Mouse (Mus musculus): ENCODE data around the gene Pdzd11.

The Pdzd11 gene

DNA sequence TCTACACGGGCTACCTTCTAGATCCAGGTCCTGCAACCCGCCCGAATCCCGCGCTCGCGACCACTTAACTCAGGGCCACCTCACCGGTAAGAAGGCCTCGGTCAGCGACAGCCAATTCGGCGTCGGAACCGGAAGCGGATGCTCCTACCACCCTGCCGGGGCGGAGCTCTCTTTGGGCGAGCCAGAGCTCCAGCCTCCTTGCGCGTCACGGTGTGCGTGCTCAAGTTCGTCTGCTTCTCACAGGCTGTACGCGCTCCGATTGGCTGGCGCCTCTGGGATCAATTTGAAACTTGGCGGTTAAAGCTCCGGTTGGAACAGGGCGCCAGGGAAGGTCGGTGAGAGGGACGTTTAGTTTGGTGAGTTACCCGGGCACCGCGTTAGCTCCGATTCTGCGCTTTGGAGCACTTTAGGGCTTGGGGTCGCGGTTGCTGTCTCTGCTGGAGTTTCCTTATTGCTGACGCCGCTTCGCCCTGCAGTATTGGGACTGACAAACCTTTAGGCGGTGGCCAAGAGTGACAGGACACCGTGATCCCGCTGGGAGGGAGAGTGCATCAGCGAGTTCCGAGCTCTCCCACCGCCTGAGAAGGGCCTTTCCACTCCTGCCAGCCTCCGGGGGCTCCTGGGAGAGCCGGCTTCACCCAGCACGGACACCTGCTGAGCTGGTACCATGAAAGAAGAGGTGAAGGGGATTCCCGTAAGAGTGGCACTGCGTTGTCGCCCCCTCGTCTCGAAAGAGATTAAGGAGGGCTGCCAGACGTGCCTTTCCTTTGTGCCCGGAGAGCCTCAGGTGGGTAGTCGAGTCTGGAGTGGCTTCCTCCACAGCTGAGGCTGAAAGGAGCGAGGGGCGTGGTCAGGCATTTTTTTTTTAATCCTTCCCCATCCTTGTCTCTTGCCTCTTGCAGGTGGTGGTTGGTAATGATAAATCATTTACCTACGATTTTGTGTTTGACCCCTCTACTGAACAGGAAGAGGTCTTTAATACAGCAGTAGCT lies at the start of gene Pdzd11:
TSS of gene Pdzd11 (minus strand) at position 767 of the 992 bp plus-strand sequence.
- DNase-seq (ENCODE audit: low spot score in 2 of 2), result peak; percentile 73 to 79

DNA sequence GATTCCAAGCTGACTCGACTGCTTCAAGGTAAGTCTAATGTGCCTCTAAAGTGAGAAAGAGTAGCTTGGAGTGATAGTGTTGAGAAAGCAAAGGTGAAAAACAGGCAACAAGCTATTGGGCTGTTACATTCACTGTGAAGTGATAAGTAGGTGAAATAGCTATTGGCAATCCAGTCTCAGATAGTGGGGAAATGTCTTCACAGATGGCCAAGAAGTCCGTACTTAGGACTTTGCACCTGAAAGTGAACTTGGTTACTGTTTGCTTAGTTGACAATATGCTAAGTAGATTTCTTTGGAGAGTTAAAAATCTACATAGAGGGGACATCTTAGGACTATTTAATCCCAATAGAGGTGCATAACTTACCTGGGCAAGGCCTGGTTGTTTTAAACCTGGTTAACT lies 38.5 kb upstream of the Pdzd11 start:
- no peak for DNase-seq (ENCODE audit: low spot score in 2 of 2)

DNA sequence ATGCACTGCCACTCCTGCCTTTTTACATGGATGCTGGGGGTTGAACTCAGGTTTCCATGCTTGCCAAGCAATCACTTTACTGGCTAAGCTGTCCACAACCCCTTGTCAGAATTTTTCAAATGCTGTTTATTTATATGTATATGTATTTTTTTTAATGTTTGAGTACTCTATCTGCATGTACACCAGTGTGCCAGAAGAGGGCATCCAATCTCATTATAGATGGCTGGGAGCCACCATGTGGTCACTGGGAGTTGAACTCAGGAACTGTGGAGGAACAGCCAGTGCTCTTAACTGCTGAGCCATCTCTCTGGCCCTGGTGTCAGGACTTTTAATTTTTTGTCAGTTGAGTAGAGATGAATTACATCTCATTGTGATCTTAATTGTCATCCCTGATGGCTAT lies 26.5 kb upstream of the Pdzd11 start:
- no peak for DNase-seq (ENCODE audit: low spot score in 2 of 2)

DNA sequence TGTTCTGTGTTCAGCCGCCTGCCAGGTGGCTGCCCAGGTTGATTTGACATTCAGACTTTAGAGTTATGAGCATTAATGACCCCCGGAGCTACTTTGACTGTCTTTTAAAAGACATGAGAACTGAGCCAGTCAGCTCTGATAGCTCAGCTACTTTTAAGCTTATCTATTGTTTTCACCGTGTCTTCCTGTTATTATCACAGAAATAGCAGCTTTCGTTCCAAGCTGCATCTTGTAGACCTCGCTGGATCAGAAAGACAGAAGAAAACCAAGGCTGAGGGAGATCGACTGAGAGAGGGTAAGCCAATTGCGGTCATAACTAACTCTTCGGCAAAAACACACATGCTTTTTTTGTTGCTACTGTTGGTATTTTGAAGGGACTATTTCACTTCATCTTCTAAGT lies 12.1 kb upstream of the Pdzd11 start:
- no peak for DNase-seq (ENCODE audit: low spot score in 2 of 2)

DNA sequence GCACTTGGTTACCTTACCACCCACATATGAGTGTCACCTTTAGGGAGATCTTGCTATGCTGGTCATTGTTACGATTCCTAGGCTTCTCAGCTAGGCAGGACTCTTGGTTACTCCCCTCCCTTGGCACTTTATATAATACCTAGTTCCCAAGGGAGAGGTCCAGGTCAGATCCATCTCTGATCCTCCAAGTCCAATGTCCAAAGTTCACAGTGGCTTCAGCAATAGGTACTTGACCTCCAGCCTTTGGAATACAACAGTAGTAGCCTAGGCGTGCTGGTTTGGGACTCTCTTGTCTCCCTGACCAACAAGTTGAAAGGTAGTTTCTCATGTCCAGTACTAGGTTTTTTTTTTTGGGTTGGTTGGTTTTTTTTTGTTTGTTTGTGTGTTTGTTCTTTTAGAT lies 2.7 kb upstream of the Pdzd11 start:
- no peak for DNase-seq (ENCODE audit: low spot score in 2 of 2)

DNA sequence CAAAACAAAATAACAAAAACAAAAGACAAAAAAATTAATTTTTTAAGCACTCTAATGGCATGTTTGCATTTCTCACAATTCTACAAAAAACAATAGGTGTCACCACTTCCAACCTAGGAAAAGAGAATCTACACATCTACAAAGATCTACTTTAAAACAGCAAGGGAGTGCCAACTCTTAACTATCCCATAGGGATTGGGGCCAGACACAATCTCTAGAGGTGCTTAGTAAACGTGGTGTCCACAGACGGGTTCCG lies 894 bp downstream of the Pdzd11 start, which contains the start of gene Kif4:
TSS of gene Kif4 (plus strand) at position 192 of the 256 bp plus-strand sequence.
- no peak for DNase-seq (ENCODE audit: low spot score in 2 of 2)

DNA sequence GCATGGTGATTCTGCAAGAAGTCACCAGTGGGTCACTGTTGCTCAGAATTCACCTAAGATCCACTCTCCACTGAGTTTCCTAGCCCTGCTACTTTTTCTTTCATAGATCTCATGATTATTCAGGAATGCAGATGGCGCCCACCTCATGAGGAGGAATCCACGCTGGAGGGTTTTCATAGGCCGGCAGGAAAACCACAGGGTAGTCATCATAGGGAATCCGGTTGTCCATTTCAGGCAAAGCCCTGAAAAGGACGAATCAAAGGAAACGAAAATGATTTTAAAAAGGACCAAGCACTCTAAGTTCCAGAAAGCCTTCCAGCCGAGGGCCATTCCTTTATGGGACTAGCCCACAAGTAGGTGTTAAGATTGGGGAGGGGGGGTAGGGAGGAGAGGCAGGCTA lies 1.2 kb downstream of the Pdzd11 start:
- no peak for DNase-seq (ENCODE audit: low spot score in 2 of 2)

DNA sequence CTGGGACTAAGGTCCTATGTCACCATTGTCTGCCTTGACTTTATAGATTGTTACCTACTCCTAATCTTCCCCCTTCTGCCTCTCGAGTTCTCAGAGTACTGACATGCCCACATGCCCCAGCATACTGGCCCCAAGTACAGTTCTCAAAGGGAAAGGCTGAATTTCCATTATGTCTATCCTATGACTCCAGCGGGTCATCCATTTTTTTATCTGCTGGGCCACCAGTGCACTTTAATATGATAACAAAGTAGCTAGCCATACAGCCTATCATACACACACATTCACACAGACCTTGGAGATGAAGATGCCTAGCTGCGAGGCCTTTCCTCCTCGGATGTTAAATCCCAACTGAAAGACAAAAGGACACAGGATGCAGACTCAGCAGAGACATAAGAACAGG lies 2.1 kb downstream of the Pdzd11 start:
- no peak for DNase-seq (ENCODE audit: low spot score in 2 of 2)

DNA sequence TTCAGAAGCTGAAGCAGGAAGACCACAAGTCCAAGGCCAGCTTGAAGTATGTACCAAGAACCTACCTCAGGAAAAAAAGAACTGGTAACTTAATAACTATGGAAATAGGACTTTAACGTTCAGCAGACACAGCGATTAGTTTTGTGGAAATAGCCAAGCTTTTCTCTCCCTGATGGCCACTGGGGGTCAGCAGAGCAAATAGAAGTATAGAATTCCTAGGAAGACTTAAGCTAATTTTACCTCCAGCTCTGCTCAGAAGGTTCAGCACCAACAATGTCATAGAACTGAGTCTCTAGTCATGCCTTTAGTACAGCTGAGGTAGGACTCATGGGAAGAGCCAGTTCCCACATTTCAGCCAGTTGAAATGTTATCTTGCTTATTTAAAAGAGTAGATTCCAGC lies 5.0 kb downstream of the Pdzd11 start:
- no peak for DNase-seq (ENCODE audit: low spot score in 2 of 2)

DNA sequence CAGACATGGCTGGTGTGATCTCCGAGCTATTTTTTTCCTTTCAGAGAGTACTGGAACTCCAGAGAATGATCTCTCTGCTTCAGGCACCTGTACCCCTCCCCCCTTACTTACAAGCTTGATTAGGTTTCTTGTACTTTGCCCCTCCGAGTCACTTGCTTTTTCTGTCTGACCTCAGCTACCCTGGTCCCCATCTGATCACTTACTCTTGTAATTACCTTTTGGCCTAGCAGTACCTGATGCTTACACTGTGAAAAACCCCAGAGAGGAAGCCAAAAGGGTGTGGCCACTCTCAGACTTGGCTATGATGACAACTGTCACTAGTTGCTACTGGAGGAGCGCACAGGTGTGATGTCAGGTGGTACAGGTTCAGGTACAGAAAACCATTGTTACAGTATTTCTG lies 7.9 kb downstream of the Pdzd11 start:
- no peak for DNase-seq (ENCODE audit: low spot score in 2 of 2)

DNA sequence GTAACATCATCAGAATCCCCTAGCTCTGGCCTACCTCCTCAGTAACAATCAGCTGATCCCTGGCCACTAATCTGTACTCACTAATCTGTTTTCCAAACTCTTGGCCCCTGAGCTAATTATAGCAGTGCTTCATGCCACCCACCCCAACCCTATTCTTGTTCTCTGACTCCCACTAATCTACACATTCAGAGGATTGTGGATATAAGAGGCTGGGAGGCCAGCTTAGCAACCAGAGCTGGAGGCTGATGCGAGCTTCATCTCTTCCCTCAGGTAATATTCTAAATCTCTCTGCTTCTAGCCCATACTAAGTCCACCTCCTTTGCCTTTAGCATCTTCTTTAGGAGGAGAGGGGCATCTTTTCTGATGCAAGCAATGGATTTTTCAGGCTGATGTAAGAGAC lies 21.1 kb downstream of the Pdzd11 start, which contains the start of gene Arr3:
TSS of gene Arr3 (plus strand) at position 184 of the 400 bp plus-strand sequence.
- DNase-seq (ENCODE audit: low spot score in 2 of 2), result no peak

DNA sequence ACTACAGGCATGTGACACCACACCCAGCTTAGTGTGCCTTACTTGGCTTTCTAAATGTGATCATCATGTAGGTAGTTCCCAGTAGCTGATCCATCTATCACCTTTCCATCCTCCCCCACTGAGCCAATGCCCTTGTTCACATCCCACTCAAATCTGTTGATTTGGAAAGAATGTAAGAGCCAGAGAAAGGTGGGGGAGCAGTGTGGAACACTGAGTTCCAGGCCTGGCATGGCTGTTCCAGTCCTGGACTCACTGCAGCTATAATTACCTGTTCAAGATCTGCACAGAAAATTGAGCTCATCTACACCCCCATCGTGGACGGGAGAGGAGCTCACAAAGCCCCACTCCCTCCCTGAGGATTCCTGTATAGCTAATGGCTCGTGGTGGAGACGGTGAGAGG lies 26.6 kb downstream of the Pdzd11 start:
- DNase-seq (ENCODE audit: low spot score in 2 of 2), result no peak

DNA sequence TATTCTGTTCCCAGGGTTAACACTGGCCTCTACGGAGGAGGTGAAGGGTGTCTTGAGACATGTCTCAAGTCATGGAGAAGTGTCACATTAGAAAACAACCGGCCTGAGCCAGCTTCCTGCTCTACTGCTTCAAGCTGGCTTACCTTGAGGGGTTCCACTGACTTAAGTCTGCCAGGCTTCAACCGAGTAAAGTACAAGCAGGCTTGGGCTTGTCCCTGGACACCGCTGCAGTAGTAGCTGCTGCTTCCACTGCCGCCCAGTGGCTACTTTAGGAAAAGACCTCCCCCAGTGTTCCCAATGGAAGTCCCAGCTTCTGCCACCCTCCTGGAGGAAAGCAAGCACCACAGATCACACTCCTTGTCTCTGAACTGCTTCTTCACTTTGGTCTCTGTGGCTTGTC lies 28.9 kb downstream of the Pdzd11 start:
- DNase-seq (ENCODE audit: low spot score in 2 of 2), result no peak

DNA sequence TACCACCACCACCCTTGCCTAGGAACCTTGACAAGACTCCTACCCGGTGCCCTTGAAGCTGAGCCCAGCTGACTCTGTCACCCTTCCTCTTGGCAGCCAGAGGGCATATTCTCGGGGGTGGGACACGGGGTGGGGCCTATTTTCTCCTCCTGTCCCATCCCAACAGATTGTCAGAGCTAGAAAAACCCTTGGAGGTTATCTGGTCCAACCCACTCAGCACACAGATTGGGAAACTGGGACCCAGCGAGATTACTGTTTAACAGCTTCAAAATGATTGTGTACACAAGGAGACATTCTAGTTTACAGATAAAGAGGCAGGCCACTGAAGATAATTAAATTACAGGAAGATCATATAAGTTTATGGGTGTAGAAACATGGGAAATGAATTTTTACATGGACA lies 31.6 kb downstream of the Pdzd11 start, which contains the start of gene P2ry4:
TSS of gene P2ry4 (minus strand) at position 79 of the 400 bp plus-strand sequence.
- no peak for DNase-seq (ENCODE audit: low spot score in 2 of 2)

Measured in spleen, postnatal 14 days (tissue).